Comparison of ENCODE assay signal across 8 mouse cellular contexts in genomic region chr16:13867406-13867805, GRCm38 (mm10). TPM values are rescaled to one million over a fixed set of nuclear protein-coding genes. Genes with fewer than 3 reads are reported as not detected.
DNase-seq lines count a peak whose midpoint lies in the region; ATAC-seq lines count a peak whose summit lies in the region.
"Not testable (repeated sequence)": the region's sequence is repeated elsewhere in the genome, so short reads cannot be mapped to it uniquely, and the experiment has no call there.
"Had no signal": no experiment of that assay in that cellular context is flagged by ENCODE, and none has a peak within 500 bp of the region (broad histone marks: within the 10 kb centered on the region; RNA-seq: fewer than 3 reads in every experiment).

No protein-coding gene starts in this region.

- not testable (repeated sequence) for H3K27me3 ChIP-seq in heart, embryonic 11.5 days (ENCODE audit: control insufficient read depth, insufficient read depth, low read length); hindbrain, embryonic 16.5 days (replicated peaks; ENCODE audit: control insufficient read depth, insufficient read depth, low read length); midbrain, embryonic 11.5 days (ENCODE audit: control insufficient read depth, insufficient read depth, low read length)

- peak overlapping the region; percentile 57; the same call in 1 of the 2 replicates for H3K4me2 ChIP-seq in heart, embryonic 11.5 days
- peak overlapping the region; percentile 46 for H3K4me2 ChIP-seq in hindbrain, embryonic 16.5 days (ENCODE audit: low read length)
- peak overlapping the region; percentile 50; the same call in 1 of the 2 replicates for H3K4me2 ChIP-seq in midbrain, embryonic 11.5 days

- 25% methylated on average over 5 of the region's 5 CpGs for WGBS in heart, embryonic 11.5 days (ENCODE audit: insufficient replicate concordance)
- WGBS in hindbrain, embryonic 16.5 days = 17% methylated on average over 5 of the region's 5 CpGs
- 12% methylated on average over 5 of the region's 5 CpGs for WGBS in midbrain, embryonic 11.5 days

- H3K9me3 ChIP-seq in heart, embryonic 11.5 days (replicated peaks; ENCODE audit: control insufficient read depth, low read length); hindbrain, embryonic 16.5 days (ENCODE audit: control insufficient read depth, low read length); midbrain, embryonic 11.5 days (ENCODE audit: control insufficient read depth, low read length): not testable (repeated sequence)

- H3K27ac ChIP-seq in heart, embryonic 11.5 days (ENCODE audit: low read depth, low read length); hindbrain, embryonic 16.5 days (ENCODE audit: low read depth, low read length); midbrain, embryonic 11.5 days (ENCODE audit: low read depth, low read length): not testable (repeated sequence)

- H3K4me3 ChIP-seq in heart, embryonic 11.5 days (ENCODE audit: low read depth, low read length); hindbrain, embryonic 16.5 days (ENCODE audit: low read length); midbrain, embryonic 11.5 days (ENCODE audit: low read depth, low read length): not testable (repeated sequence)

- ATAC-seq in heart, embryonic 11.5 days (replicated peaks; ENCODE audit: insufficient number of reproducible peaks, low FRiP score, low TSS enrichment) = not testable (repeated sequence)
- ATAC-seq in hindbrain, embryonic 16.5 days = peak; percentile 73; the same call in 1 of the 2 replicates
- ATAC-seq in midbrain, embryonic 11.5 days (ENCODE audit: low FRiP score) = peak; percentile 71

- not testable (repeated sequence) for H3K36me3 ChIP-seq in heart, embryonic 11.5 days (ENCODE audit: control insufficient read depth, insufficient read depth, low read length); hindbrain, embryonic 16.5 days (ENCODE audit: control insufficient read depth, insufficient read depth, low read length); midbrain, embryonic 11.5 days (ENCODE audit: control insufficient read depth, insufficient read depth, low read length)

- not testable (repeated sequence) for H3K4me1 ChIP-seq in heart, embryonic 11.5 days (ENCODE audit: control insufficient read depth, insufficient read depth, low read length); hindbrain, embryonic 16.5 days (ENCODE audit: control insufficient read depth, insufficient read depth, low read depth, low read length); midbrain, embryonic 11.5 days (ENCODE audit: control insufficient read depth, insufficient read depth, low read length)

- intact Hi-C loops in left cerebral cortex, postnatal 14 days (cut with DNase I) = not testable (repeated sequence)

- not testable (repeated sequence) for H3K9ac ChIP-seq in heart, embryonic 11.5 days (ENCODE audit: low read depth, low read length); hindbrain, embryonic 16.5 days (ENCODE audit: low read depth, low read length); midbrain, embryonic 11.5 days (ENCODE audit: low read length)

- DNase-seq in adrenal gland, postnatal 14 days = peak; percentile 35
- DNase-seq in embryo, embryonic 11.5 days (ENCODE audit: low read depth, low spot score) = peak; percentile 7
- peak; percentile 17 to 23 for DNase-seq in left cerebral cortex, postnatal 14 days (ENCODE audit: low spot score in 2 of 2)
- not testable (repeated sequence) for DNase-seq in midbrain, embryonic 11.5 days (ENCODE audit: low spot score, missing footprints)
- peak; percentile 35 to 49 for DNase-seq in right cerebral cortex, postnatal 10 days (ENCODE audit: low spot score in 2 of 2)

RNA-seq across cellular contexts. Expression of gene Pdxdc1, which starts 35.5 kb away (rescaled TPM):
- total RNA-seq in adrenal gland, postnatal 14 days (2021) = 75.3 and 82.3 TPM in 2 replicates
- 64.6 and 74.2 TPM in 2 replicates for polyA plus RNA-seq in heart, embryonic 11.5 days (2014; fragmentation: Nextera tagmentation; extraction: Ambion mirVana)
- 74.1 and 77.1 TPM in 2 replicates for polyA plus RNA-seq in hindbrain, embryonic 16.5 days (2015; fragmentation: Nextera tagmentation; extraction: Ambion mirVana)
- total RNA-seq in left cerebral cortex, postnatal 14 days (2021) = 10 to 100 TPM; 72.2 to 73.0 TPM
- polyA plus RNA-seq in midbrain, embryonic 11.5 days (2014; fragmentation: Nextera tagmentation; extraction: Ambion mirVana) = 68.0 and 76.1 TPM in 2 replicates

RNA-seq across cellular contexts. Expression of gene Mpv17l, which starts 35.6 kb away (rescaled TPM):
- total RNA-seq in adrenal gland, postnatal 14 days (2021) = 5.2 and 6.2 TPM in 2 replicates
- polyA plus RNA-seq in heart, embryonic 11.5 days (2014; fragmentation: Nextera tagmentation; extraction: Ambion mirVana) = 1.6 and 2.1 TPM in 2 replicates
- 39.3 and 46.2 TPM in 2 replicates for polyA plus RNA-seq in hindbrain, embryonic 16.5 days (2015; fragmentation: Nextera tagmentation; extraction: Ambion mirVana)
- 10 to 100 TPM; 69.6 to 70.1 TPM for total RNA-seq in left cerebral cortex, postnatal 14 days (2021)
- polyA plus RNA-seq in midbrain, embryonic 11.5 days (2014; fragmentation: Nextera tagmentation; extraction: Ambion mirVana) = 3.4 and 4.1 TPM in 2 replicates
- polyA plus RNA-seq: erythroblast, embryonic 14.5 days had no signal

RNA-seq across cellular contexts. Expression of gene Ntan1, which starts 48.8 kb away (rescaled TPM):
- 65.9 and 72.1 TPM in 2 replicates for total RNA-seq in adrenal gland, postnatal 14 days (2021)
- polyA plus RNA-seq in heart, embryonic 11.5 days (2014; fragmentation: Nextera tagmentation; extraction: Ambion mirVana) = 140 and 149 TPM in 2 replicates
- 204 and 217 TPM in 2 replicates for polyA plus RNA-seq in hindbrain, embryonic 16.5 days (2015; fragmentation: Nextera tagmentation; extraction: Ambion mirVana)
- 10 to 100 TPM; 89.2 to 94.7 TPM for total RNA-seq in left cerebral cortex, postnatal 14 days (2021)
- polyA plus RNA-seq in midbrain, embryonic 11.5 days (2014; fragmentation: Nextera tagmentation; extraction: Ambion mirVana) = 160 and 167 TPM in 2 replicates
